Mouse (Mus musculus) ovary, postnatal 36 days (tissue): ENCODE measurements around the gene Acat2.
A peak's percentile ranks its signal among the peaks of the same experiment; 100 is the strongest.
"Not testable (repeated sequence)": the region's sequence is repeated elsewhere in the genome, so short reads cannot be mapped to it uniquely, and the experiment has no call there.

Source experiments
- DNase-seq: peaks from one replicate; pipeline ENCODE4 v3.0.0; 2022; ENCODE audit warnings: low spot score, mixed read lengths

Acat2 gene

DNA sequence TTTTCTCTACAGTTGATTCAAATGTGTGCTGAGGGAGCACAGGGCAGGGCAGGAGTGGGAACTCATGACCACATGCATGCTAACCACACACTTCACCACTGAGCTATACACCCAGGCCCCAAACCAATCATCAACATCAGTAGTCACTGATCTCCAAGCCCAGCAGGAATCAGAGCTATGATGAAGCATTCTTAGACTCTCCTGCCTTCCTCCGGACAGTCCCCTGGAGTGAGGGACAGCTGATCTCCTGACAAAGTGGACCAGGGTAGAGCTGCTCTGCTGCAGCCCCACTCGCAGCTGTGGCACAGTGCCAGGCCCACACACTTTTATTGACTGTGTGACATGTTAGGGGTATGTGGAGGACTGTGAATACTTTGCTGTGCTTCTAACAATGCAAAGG is 1.2 kb downstream of the Acat2 start:
- DNase-seq = not testable (repeated sequence)

DNA sequence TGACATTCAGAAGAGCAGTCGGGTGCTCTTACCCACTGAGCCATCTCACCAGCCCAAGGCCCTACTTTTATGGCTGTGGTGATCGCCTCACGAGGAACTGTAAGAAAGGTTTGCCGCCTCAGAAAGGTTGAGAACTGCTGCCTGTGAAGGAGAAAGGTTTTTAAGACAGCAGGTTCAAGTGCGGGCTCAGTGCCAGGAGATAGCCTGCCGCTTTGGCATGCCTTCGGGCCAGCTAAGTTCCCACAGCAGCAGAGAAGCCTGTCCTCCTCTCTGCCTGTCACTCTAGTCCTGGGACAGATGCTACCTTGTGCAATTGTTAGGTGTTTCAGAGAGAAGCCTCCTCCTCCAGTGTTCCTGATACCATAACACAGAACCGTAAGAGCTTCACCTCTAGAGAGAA is 3.9 kb downstream of the Acat2 start:
- no peak for DNase-seq

DNA sequence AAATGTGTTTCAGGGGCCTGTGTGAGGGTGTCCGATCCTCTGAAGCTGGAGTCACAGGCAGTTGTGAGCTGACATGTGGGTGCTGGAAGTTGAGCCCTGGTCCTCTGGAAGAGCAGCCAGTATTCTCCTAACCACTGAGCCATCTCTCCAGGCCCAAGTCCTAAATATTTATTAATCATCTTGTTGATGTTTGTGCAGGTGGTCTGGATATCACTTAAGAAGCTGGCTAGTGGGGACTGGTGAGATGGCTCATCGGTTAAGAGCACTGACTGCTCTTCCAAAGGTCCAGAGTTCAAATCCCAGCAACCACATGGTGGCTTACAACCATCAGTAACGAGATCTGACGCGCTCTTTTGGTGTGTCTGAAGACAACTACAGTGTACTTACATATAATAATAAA is 10.9 kb downstream of the Acat2 start:
- DNase-seq = no peak

GRCm38 (mm10) chr17:12942459-12943162 is 17.9 kb downstream of the Acat2 start:
- DNase-seq = no peak

DNA sequence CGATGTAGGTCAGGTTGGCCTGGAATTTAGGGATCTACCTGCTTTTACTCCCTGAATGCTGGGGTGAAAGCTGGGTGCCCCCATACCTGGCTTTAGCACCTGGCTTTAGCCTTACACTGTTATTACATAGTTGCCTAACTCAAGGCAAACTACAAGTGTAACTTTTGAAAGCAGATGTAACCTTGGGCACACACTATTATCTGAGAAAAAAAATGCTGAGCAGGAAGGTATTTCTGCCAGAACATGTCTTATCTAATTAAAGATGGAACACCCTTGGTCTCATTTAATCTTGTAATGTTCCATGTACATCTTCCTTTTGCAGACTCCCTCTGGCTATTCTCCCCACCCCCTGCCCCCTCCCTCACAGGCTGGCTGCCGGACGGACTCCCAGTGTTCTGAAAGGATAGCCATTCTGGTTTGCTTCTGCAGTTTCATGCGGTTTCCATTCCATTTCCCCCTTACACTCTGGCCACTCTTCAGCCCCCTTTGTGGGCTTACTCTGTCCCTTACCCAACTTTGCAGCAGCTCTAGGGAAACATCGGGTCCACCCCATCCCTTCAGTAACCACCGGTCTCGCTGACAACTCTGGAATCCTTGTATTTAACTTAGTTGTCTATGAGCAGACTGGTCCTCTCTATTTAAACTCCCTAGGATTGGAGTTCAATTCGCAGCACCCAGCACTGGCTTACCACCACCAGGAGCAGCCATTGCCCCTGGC is 18.8 kb downstream of the Acat2 start:
- DNase-seq = no peak

- DNase-seq = no peak
These were observed 20.3 kb downstream of the Acat2 start, which contains the start of gene Acat3 for GRCm38 (mm10) chr17:12940151-12940805. Acat3 (minus strand) TSS chr17:12940600.

DNA sequence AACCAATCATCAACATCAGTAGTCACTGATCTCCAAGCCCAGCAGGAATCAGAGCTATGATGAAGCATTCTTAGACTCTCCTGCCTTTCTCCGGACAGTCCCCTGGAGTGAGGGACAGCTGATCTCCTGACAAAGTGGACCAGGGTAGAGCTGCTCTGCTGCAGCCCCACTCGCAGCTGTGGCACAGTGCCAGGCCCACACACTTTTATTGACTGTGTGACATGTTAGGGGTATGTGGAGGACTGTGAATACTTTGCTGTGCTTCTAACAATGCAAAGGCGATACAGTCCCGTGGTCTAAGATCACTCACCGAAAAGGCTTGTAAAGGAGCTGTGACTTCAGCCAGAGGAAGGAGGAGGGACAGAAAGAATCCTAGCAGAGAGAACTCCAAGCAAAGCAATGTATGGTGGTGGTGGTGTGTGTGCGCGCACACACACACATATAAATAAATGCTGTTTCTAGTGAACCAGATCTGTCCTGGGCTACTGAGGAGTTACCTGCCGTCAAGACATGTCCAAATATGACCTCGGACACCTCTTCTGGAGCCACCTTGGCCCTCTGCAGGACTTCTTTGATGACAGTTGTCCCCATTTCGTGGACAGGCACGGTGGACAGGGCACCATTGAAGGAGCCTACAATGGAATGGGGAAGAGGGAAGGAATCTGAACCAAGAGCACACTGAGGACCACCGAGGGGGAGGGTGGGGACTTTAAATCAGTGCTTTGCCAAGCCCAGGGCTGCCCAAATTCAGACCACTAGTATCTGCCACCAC is 21.0 kb downstream of the Acat2 start:
- DNase-seq = not testable (repeated sequence)

- no peak for DNase-seq
These were observed 22.5 kb downstream of the Acat2 start for GRCm38 (mm10) chr17:12938077-12938476.

DNA sequence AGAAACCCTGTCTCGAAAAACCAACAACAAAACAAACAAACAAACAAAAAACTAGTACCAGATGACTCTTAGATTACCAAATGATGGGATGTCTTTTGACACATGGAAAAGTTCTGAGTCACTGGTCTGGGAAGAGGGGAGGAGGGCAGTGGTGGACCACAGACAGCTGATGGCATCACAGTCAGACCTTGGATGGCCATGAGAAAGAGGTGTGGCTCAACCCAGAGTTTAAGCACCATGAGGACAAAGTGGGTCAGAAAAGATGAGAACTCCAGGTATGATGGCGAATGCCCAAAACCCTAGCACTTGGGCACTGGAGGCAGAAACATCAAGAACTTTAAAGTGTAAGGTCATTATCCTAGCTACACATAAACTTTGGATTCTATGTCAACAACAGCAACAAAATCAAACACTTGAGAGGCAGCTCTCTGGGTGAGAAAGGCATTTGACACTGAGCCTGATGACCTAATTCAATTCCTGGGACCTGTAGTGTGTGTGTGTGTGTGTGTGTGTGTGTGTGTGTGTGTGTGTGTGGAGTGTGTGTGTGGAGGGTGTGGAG is 23.1 kb downstream of the Acat2 start:
- no peak for DNase-seq

GRCm38 (mm10) chr17:12935719-12936118 is 24.8 kb downstream of the Acat2 start:
- no peak for DNase-seq

DNA sequence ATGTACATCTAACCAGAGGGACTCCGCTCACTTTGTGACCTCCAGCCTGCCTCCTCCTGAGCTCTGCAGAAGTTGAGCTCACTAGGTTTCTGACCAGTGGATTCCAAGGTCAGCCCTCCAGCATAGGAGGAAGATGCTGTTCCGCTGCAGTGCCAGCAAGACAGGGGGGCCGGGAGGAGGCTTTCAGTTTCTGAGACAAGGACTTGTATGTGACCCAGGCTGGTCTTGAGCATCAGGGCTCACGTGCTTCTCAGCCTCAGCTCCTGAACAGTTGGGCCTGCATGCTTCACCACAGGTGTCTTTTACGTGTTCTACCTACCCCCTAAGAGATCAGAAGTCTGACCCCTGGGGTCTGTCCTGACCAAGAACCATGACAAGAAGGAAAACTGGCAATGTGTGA is 29.0 kb downstream of the Acat2 start:
- peak; percentile 4 for DNase-seq

GRCm38 (mm10) chr17:12925703-12926180 is 34.8 kb downstream of the Acat2 start:
- DNase-seq = no peak

GRCm38 (mm10) chr17:12925001-12925400 is 35.5 kb downstream of the Acat2 start:
- DNase-seq = no peak

GRCm38 (mm10) chr17:12921073-12921472 is 39.5 kb downstream of the Acat2 start:
- DNase-seq = no peak

DNA sequence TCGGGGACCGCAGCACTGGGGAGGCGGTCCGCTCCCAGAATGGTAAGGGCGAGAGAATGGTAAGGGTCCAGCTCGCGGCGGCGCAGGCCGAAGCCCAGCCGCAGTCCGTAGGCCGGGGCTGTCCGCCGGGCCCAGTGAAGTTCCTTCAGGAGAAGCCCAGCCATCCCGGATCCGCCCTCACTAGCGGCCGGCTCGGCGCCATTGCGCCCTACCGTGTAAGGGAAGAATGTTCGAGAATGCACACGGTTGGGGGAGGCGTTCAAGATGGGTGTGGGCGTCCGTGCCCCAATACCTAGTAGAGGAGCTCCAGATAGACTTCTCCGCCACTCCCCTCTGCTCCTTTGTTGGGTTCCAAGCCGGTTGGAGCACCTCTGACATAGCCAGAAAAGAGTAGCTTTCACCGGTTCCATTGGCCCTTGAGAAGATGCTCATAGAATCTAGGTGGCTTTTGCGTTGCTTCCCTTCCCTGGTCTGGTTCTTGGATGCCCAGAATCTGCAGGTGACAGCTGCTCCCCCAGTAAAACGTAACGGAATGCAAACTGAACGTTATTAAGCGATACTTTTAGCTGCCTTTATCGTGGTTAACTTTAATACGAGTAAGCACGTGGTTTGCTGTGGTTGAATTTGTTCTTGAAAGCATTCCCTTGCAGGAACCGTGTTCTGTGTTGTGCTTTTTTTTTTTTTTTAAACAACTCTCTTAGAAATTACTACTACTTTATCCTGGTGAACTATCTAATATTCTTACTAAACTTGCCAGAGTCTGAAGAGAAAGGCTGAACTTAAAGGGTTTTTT is 43.8 kb downstream of the Acat2 start:
- no peak for DNase-seq

GRCm38 (mm10) chr17:12915881-12916583 is 44.5 kb downstream of the Acat2 start, which contains the start of gene Mrpl18:
Mrpl18 (minus strand) TSS chr17:12916345.
- DNase-seq = peak; percentile 98

DNA sequence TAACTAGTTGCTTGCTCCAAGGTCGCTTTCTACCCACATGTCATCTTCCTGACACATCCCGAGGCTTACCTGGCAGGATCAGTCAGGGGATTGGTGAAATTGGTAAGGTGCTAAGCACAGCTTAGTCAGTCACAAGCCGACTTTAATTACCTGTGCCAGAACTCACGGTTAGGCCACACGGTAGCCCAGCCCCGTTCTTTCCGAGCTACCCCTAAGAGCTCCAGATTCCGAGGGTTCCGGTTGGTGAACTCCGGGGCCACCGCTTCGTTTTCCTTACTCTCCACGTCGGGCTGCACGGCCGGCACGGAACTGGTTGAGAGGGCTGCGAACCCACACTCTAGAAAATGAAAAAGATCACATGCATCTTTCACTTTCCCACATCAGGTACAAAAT is 45.1 kb downstream of the Acat2 start, which contains the start of gene Tcp1:
Gene Tcp1 (plus strand): TSS at position 214 of the 393 bp plus-strand sequence.
- DNase-seq = no peak

DNA sequence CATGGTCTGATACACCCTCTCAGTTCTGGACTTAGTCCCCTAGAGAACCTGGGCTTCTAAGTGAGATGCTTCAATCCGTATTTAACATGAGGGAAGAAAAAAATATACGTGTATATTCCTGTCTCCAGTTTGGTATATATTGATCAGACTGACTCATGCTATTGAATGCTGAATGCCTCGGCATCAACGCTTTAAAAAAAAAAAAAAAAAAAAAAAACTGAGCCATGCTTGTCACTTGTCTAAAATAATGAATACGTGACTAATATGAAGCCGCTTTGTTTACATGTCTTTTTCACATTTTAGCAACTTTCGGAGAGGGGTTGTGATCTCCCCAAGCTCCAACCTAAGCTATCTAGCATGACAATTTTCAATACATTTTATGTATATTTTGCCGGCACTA is 50.2 kb downstream of the Acat2 start:
- DNase-seq = no peak

DNA sequence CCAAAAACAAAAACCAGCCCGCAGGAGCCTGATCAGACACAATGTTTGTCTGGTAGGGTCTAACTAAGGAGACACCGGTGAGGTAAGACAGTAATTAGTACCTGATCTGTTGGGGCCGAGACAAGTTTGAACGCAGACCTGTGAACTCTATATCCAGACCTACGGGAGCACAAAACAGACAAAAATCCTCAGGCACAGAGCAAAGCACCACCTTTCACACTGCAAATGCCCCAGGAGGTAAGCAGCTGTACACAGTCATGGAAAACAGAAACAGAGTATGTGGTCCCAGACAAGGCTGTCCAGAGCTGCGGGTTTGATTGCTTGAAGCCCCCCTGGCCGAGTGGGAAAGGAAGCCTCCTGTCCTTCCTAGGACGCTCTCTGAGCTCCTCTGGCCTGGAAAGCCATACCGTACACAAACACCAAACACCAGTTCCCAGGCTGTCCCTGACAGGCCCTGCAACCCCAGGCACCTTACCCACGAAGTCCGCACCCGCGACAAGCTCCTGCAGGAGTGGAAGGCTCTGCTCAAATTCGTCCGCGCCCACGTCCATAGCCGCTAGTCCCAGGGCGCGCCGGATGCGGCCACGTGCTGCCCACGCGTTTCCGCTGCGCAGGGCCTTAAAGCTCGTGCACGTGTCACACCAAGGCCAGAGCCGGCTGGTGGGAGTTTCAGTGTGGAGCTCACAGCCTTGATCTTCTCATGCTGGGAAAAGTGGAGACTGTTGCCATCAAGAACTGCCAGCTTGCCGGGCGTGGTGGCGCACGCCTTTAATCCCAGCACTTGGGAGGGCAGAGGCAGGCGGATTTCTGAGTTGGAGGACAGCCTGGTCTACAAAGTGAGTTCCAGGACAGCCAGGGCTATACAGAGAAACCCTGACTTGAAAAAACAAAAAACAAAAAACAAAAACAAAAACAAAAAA is 50.9 kb downstream of the Acat2 start, which contains the start of gene Pnldc1:
Gene Pnldc1 (minus strand): TSS at position 870 of the 920 bp plus-strand sequence.
- peak; percentile 29 for DNase-seq
